Mouse (Mus musculus) hematopoietic stem cell, adult 5-6 weeks (primary cell): Measurements from ENCODE around the gene Eps15. TPM values are rescaled to one million over a fixed set of nuclear protein-coding genes. Genes with fewer than 3 reads are reported as not detected.

Source experiments
- total RNA-seq: library from RNA; stranded (forward); fragments of 172-1452, 232-1000 nt; gene quantifications from 2 replicates; pipeline ENCODE4 v1.2.3, GENCODE M21; 2017

Eps15 gene
- total RNA-seq, 1 experiment from 2014 or later = 44.1 TPM

Other genes starting within 250 kb of the Eps15 start
- 124 and 147 TPM in 2 replicates for gene Osbpl9, start 78.0 kb upstream of the Eps15 start, total RNA-seq
- not detected in 2 replicates for gene Calr4, start 45.8 kb upstream of the Eps15 start, total RNA-seq
- 1.4 and 1.5 TPM in 2 replicates for gene Ttc39a, start 126.4 kb downstream of the Eps15 start, total RNA-seq
- 38.7 and 55.1 TPM in 2 replicates for gene Rnf11, start 204.5 kb downstream of the Eps15 start, total RNA-seq